Mouse (Mus musculus) megakaryocyte, embryonic 14.5 days (primary cell): ENCODE data around the gene Hddc3.

ENCODE experiments used
- FLI1 ChIP-seq: IDR thresholded peaks from 2 replicates; pipeline ENCODE4 v1.6.1; 2012; ENCODE audit warnings: low read length, inconsistent platforms, mixed read lengths
- GATA1 ChIP-seq: IDR thresholded peaks from 3 replicates; pipeline ENCODE4 v1.6.1; 2012; ENCODE audit warnings: mixed read lengths, low read length, inconsistent platforms, borderline replicate concordance

- no peak for TF ChIP-seq GATA1
- no peak for TF ChIP-seq FLI1
Measured at GRCm38 (mm10) chr7:80356351-80356750, 13.4 kb downstream of the Hddc3 start.
